Mouse (Mus musculus) heart, adult 2 months (tissue): ENCODE measurements around the gene Cpne1.

Experiments used
- CTCF ChIP-seq: fragments of 200-600 bp; IDR thresholded peaks from 2 replicates; pipeline ENCODE4 v1.8.1; 2022; ENCODE audit warnings: antibody characterized with exemption, mild to moderate bottlenecking, moderate library complexity
- POLR2A ChIP-seq: fragments of 200-500 bp; IDR thresholded peaks from 2 replicates; pipeline ENCODE4 v1.6.1; 2011; ENCODE audit warnings: mild to moderate bottlenecking, low read depth, low read length, control low read depth; ENCODE audit not compliant: insufficient read depth

DNA sequence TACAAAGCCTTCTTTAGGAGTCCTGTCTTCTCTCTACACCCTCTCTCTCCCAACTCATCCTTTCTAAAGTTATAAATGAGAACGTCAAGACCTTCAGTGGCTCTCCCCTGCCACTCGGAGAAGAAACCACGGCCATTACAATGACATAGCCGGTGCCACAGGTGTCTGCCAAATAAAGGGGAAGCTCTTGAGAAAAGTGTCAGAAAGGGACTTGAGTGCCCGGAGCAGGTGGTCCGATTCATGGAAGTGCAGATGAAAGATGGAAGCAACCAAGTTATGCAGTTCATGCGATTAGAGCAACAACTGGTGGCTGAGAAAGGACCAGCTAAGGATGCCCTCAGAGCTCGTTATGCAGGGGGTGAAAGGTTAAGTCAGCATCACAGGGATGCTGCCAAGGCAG lies 68.9 kb downstream of the Cpne1 start:
- TF ChIP-seq CTCF (no peak), POLR2A (no peak)
